Mouse (Mus musculus): ENCODE data around the gene Dzip3.

Gene Dzip3

DNA sequence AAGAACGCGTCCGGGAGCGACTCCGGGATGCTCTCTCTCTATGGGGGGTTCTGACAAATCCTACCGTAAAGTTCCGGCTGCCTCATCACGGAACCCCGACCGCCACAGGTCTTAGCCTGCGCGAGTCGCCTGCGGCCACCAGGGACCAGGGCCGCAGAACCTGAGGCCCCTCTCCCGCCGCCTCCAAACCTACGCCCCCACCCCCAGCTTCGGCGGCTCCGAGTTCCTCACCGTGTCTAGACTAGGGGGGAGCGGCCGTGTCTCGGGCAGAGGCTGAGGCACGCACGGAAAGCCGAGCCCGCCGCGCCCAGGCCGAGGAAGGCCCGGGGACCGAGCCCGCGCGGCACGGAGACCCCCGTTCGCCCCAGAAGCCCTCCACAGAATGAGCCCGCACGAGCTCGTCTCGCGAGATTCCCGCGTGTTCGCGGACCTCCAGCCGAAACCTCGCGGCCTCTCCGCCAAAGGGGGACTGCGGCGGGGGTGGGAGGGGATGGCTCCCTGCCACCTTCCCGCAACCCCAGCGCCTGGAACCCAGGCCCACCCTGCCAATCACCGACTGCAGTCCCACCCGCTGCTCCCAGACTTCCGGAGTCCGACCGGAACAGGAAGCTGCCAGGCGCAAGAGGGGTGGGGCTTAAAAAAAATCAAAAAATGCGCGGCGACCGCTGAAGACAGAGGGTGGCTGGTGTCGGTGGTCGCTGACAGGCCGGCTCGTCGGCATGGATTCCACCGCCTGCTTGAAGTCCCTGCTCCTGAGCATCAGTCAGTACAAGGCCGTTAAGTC, at the start of gene Dzip3, which contains the start of gene Cip2a:
Gene Dzip3, minus strand, starts transcription at position 607 of the 784 bp plus-strand sequence.
Gene Cip2a, plus strand, starts transcription at position 627 of the 784 bp plus-strand sequence.
- under 1% methylated on average over 74 of the region's 74 CpGs for WGBS

DNA sequence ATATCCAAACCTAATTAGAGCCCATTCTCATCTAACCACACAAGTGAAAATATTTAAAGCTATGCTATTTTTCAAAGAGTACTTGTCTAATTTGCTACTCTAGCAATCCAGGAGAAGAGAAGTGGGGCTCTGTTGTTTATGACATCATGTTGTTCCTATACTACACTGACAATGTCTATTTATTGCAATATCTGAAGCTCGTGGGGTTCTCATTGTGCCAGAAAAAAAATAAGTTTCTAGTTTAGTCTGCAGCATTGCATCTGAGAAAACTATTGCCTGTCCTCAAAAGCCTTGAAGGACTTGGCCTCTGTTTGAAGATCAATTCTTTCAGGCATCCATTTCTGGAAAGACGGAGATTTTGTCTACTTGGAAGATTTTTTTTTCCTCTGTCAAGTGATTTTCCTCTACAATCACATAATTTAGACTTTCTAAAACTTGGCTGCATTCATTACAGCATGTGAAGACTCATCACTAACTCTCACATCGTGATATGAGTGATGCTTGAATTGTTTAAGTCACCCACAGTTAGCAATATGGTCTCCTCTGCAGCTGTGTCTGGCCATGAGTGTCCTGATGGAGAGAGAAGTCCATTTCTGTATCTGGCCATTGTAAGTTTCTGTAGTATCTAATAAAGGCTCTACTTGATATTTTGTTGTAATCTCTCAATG, 46.7 kb upstream of the Dzip3 start:
- 35% methylated on average over 3 of the region's 3 CpGs for WGBS

DNA sequence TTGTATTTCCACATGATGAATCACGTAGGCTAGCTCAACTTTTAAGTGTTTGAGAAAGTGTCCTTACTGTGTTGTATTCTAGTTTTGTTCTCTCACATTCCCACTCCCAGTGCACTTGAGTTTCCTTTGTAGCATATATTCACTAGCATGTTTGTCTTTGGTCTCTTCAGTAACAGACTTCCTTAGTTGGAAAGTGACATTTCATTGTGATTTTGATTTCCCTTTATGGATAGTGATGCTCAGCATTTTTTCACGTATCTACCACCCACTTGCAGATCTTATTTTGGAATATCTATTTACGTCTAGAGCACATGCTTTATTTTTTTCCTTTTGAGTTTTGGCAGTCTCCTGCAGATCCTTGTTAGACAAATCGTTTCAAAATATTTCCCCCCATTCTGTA, 43.8 kb upstream of the Dzip3 start:
- 35% methylated on average over 4 of the region's 4 CpGs for WGBS

DNA sequence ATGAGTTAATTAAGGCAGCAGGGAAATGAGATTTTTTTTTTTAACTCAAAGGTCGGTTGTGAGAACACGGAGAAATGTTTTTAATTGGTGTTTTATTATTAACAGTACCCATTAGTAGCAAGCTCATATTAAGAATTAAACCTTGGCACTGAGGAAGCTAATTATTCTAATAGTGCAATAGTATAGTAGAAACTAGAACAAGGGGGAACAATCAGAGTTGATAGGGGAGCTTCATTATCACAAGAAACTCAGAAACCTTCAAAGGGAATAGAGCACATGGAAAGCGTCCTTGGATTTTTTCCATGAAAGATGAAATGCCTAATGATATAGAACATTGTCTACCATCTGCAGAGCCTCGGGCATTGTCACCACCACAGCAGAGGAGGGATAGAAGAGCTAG, 41.9 kb upstream of the Dzip3 start:
- WGBS, result 56% methylated on average over 4 of the region's 4 CpGs

DNA sequence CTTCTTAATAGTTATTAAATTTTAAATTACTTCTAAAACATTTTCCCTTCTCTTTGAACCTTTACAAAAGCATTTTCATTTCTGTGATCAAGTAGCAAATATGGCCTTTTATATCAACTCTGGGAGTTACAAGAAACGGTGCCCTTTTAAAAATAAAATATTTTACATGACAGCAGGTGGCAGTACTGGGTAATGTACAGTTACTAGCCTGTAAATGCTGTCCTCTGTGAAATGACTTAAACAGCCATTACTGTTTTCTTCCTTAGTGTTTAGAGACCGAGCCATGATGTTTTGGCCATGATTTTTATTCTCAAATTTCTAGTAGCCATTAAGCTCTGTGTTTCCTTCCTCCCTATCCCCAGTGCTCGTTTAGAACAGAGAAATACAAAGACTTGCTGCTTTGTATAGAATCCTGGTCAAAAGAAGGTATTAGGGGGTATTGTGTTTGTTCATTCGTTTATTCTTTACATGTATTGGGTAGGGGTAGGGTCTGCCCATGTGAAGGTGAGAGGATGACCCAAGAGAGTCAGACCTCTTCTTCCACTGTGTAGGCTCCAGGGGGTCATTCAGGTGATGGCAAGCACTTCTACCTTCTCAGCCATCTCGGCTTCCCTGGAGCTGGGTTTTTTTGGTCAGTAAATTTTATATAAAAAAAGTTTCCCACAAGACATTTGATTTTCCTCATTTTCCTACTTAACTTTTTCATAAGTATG, 22.8 kb upstream of the Dzip3 start:
- 31% methylated on average over 5 of the region's 5 CpGs for WGBS

DNA sequence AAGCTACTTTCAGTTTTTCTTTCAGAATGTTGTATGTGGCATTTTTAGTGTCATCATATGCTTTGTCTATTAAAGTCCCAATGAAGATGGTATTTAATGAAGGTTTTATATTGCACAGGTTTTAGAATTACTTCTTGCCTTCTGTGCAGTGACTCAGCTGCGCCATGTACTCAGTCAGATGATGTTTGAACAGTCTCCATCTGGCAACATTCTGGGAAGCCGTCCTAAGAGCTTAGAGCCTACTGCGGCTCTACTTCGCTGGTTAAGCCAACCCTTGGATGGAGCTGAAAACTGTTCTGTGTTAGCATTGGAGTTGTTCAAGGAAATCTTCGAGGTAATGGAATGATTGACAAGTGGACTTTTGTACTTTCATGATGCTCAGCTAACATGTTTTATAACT, 10.2 kb upstream of the Dzip3 start:
- WGBS, result 70% methylated on average over 5 of the region's 5 CpGs

DNA sequence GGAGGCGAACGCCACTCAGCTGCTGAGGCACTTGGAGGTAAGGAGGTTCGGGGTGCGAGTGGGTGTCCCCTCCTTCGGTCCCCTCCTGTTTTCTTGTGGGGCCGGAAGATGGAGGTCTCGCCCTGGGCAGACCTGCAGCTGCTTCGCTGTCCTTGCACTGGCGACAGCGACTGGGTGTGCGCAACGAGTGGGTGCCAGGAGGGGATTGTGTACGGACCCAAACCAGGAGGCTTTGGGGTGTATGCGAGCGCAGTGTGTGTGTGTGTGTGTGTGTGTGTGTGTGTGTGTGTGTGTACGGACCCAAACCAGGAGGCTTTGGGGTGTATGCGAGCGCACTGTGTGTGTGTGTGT, 353 bp upstream of the Dzip3 start:
- under 1% methylated on average over 18 of the region's 18 CpGs for WGBS

DNA sequence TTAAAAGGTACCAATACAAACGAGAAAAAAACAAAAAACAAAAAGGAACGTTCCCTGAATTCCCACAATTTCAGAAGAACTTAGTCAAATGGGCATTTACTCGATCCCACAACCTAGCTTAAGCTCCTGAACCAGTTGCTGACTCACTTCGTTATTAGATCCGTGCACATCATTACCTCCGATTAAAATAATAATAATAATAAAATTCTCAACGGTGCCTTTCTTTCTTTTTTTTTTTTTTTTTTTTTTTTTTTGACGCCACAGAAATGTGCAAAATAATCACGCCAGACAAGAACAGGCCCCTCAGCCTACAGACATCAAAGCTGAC, 770 bp downstream of the Dzip3 start:
- WGBS, result under 1% methylated on average over 9 of the region's 9 CpGs

DNA sequence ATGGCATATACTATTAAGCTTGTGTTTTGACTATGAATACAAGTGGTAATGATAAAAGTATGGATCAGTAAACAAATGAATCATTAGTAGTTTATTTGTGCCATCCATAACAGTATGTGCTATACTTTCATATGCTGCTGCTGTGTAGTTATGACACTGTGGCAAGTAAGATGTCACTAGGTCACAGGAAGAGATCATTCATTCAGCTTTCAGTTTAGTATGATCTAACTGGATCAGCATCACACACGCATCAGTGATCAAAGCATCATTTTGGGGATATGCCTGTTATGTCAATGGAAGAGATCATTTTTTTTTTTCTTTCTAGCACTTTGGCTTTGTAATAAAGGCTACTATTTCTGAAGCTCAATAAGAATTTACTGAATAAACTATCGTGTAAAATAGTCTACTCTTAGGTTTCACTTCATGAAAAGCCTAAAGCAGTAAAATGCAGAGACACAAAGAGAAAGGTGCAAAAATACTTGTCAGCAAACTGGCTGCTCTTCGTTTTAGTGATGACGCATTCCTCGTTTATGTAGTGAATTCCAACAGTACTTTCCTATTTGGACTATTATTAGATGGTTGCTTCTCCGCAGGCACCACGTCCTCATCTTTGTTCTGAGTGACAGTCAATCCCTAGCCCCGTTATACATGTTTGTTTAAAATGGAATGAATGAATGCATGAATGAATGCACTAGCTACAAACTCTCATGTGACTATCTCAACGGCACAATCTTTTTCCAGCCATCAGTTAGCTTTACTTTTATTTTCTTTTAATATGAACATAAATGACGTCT, 1.3 kb downstream of the Dzip3 start:
- WGBS, result 5% methylated on average over 10 of the region's 10 CpGs

DNA sequence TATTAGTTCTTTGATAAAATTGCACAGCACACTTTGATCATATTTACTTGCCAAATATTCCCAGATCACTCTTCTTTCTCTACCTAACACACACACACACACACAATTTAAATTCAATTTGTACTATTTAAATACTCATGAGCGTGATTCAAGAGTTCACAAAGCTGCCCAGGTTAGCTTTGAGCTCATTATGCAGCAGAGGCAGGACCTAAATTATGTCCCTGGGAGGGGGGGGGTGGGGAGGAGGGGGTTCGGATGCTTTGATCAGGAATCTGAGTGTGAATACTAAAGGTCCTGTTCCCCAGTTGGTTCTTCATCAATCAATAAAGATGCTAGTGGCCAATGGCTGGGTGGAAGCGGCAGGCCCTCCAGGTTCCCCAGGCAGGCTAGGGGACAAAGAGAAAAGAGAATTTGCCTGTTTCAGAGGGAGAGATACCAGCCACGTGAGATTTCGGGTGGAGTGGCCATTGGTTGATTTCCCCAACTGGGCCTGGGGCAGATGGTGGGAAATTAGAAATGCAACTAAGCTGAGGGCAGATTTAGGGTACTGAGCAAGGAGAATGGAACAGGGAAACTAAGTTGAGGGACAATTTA, 8.8 kb downstream of the Dzip3 start:
- 70% methylated on average over 5 of the region's 5 CpGs for WGBS

DNA sequence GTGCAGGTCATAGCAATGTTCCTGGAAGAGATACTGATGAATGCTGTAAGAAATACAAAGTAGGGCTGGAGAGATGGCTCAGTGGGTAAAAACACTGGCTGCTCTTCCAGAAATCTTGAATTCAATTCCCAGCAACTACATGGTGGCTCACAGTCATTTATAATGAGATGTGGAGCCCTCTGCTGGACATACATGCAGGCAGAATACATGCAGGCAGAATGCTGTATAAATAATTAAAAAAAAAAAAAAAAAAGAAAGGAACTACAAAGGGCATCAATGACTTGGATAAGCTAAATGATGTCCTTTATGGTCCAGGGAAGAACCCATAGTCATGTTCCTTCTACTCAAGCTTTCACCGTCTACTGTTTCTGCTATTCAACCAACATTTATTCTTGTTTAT, 20.4 kb downstream of the Dzip3 start:
- 93% methylated on average over 1 of the region's 1 CpGs for WGBS

DNA sequence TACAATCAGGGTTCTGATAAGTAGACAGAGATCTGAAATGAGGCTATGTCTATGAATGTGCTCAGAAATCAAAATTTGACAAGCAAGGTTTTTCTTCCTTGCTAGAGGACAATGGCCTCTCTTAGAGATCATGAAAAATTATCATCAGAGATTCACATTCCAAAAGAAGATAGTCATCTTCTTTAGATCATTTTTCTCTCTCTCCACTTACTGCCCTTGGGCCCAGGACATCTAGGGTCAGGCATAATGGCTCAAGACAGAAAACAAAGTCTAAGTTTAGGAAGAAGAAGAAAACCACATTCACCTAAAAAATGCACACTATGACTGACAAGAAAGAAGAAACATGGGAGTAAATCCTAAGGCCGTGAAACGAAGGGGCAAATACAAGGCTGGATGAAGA, 21.0 kb downstream of the Dzip3 start:
- 98% methylated on average over 2 of the region's 2 CpGs for WGBS

DNA sequence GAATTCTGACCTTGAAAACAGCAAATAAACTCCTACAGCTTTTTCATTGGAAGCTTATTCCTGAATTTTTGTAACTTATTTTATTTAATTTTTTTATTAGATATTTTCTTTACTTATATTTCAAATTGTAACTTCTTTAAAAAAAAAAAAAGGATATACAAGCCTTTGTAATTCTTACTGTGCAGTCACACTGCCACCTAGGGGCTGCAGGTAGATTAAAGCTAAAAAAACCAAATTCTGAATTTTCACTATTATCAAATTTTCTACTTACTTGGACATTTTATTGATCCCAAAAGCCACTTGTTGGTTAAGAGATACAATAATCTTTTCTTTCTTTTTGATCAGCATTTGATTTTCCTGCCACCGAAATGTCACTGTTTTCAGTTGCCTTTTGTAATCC, 52.2 kb downstream of the Dzip3 start:
- WGBS, result 70% methylated on average over 1 of the region's 1 CpGs

DNA sequence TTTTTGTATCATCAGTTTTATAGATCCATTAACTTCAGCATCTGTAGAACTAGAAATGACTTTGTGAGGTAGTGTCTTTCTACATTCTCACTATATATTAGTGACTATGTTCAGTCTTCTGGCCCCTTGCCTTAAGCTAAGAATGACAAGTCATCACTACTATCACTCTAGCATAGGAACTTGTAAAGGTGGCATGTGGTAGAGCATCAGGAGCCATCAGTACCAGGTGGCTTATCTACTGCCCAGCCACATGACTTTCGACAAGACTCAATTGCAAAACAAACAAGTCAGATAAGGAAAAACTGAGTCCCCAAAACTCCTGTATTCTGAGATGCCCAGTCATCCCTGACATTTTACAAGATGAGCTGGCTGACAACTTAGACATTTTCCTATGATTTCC, 70.2 kb downstream of the Dzip3 start:
- 91% methylated on average over 1 of the region's 1 CpGs for WGBS

DNA sequence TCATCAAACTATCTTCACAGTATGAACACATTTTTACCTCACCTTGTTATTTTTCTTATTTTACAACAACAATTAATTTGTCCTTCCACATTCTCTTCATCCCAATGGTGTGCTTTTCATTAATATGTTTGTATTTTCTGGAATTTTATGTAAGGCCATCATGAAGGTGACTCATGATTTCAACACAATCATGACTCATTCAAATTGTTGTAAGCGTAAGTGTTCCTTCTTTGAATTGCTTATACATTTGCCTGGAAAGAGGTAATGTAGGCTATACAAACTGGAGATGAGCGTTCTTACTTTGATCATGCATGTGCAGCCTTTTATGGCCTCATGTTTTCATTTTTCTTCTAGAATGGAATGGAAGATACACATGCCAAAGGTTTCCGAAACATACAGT, 80.8 kb downstream of the Dzip3 start:
- WGBS, result 81% methylated on average over 3 of the region's 3 CpGs

DNA sequence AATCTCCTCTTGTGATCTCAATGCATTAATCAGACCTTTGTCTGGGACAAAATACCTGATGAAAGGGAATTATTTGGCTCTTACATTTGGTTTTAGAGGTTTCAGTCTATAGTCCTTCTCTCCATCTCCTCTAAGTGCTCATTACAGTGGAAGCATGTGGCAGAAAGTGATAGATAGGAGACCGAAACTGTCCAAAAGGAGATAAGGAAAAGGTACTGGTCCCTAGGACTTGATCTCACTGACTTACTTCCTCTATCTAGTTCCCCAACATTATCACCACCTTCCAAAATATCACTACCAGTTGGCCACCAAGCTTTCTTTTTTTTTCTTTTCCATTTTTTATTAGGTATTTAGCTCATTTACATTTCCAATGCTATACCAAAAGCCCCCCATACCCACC, 82.8 kb downstream of the Dzip3 start:
- 92% methylated on average over 1 of the region's 1 CpGs for WGBS

DNA sequence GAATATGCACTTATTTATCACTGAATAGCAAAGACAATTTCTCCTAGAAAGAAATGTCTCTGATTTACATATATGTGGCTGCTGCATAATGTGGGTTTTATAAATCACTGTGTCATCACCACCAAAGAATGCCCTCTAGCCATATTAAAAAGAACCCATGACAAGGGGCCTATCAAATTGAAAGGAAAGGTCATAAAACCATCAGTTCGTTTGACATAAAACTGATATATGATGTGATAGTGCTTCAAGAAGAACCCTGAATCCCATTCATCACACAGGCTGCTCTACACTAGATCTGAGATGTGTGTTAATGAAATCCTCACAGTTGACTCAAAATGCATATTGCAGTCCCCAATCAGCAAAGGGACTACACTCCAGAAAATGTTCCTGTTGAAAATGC, 94.1 kb downstream of the Dzip3 start:
- 71% methylated on average over 1 of the region's 1 CpGs for WGBS

DNA sequence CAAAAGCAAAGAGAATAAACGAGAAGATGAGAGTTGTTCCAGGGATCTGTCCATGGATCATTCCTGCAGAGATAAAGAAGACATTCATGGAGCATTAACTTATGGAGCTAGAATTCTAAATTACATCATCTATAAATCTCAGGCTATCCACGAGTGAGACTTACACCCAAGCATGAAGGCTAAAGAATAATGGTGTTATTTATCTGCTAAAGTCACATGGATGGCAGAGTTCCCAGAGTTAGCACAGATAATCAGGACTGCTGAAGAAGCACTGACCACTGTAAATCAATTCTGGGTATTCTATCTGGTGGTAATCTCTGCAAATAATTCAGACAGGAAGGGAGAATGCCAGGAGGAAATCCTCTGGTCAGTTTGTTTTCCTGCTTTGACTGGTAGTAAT, 103.2 kb downstream of the Dzip3 start:
- WGBS, result 46% methylated on average over 2 of the region's 2 CpGs

Data from cerebral cortex, adult 2 months (tissue).